Mouse (Mus musculus): ENCODE measurements around the gene Copb2. TPM values are rescaled to one million over a fixed set of nuclear protein-coding genes. Genes with fewer than 3 reads are reported as not detected.

The Copb2 gene
- polyA plus RNA-seq (2016; fragmentation: Nextera tagmentation; extraction: Ambion mirVana): 157 TPM in 2 replicates

- under 1% methylated on average over 76 of the region's 76 CpGs for WGBS
- Histone ChIP-seq H3K9me3 (no peaks in the 10 kb centered on the region), H3K27ac (peak within 1 kb of the TSS; percentile 89), H3K4me3 (peak within 1 kb of the TSS; percentile 92), H3K4me1 (peaks cover 19% of the 10 kb centered on the region), H3K27me3 (ENCODE audit: poor library complexity, severe bottlenecking) (no peaks in the 10 kb centered on the region), H3K36me3 (replicated peaks) (peaks cover 7% of the 10 kb centered on the region)
- DNase-seq (ENCODE audit: extremely low spot score, low spot score): peak; percentile 98
These were observed at the start of gene Copb2 for GRCm38 (mm10) chr9:98563137-98564126. Gene Copb2, plus strand, starts transcription at chr9:98563721.

GRCm38 (mm10) chr9:98523872-98524271 lies 39.6 kb upstream of the Copb2 start:
- peaks cover 32% of the 10 kb centered on the region for H3K4me1 ChIP-seq
- 0 out of 2 replicates have a peak overlapping the region, but pooled peaks have one; percentile 15 for H3K27ac ChIP-seq
- WGBS: 72% methylated on average over 2 of the region's 2 CpGs
- DNase-seq (ENCODE audit: extremely low spot score, low spot score): no peak
- H3K4me3 ChIP-seq: no peak overlapping the region
- peaks cover 4% of the 10 kb centered on the region; the same call in 1 of the 2 replicates for H3K9me3 ChIP-seq
- H3K36me3 ChIP-seq (replicated peaks): no peaks in the 10 kb centered on the region
- H3K27me3 ChIP-seq (ENCODE audit: poor library complexity, severe bottlenecking): peaks cover 46% of the 10 kb centered on the region

- Histone ChIP-seq H3K9me3 (peaks cover 4% of the 10 kb centered on the region; the same call in 1 of the 2 replicates), H3K27ac (peak overlapping the region; percentile 54), H3K27me3 (ENCODE audit: poor library complexity, severe bottlenecking) (peaks cover 46% of the 10 kb centered on the region), H3K4me1 (peaks cover 32% of the 10 kb centered on the region), H3K4me3 (peak overlapping the region; percentile 11; the same call in 1 of the 2 replicates), H3K36me3 (replicated peaks) (no peaks in the 10 kb centered on the region)
- WGBS: 36% methylated on average over 7 of the region's 7 CpGs
- peak; percentile 62 for DNase-seq (ENCODE audit: extremely low spot score, low spot score)
These were observed 38.6 kb upstream of the Copb2 start for GRCm38 (mm10) chr9:98524786-98525542.

GRCm38 (mm10) chr9:98525543-98525924 lies 38.0 kb upstream of the Copb2 start:
- DNase-seq (ENCODE audit: extremely low spot score, low spot score): no peak
- 35% methylated on average over 7 of the region's 7 CpGs for WGBS
- peaks cover under 1% of the 10 kb centered on the region; the same call in 1 of the 2 replicates for H3K9me3 ChIP-seq
- no peaks in the 10 kb centered on the region for H3K36me3 ChIP-seq (replicated peaks)
- peaks cover 46% of the 10 kb centered on the region for H3K27me3 ChIP-seq (ENCODE audit: poor library complexity, severe bottlenecking)
- H3K4me1 ChIP-seq: peaks cover 32% of the 10 kb centered on the region
- H3K27ac ChIP-seq: peak overlapping the region; percentile 26; the same call in 1 of the 2 replicates
- peak overlapping the region; percentile 11; the same call in 1 of the 2 replicates for H3K4me3 ChIP-seq

GRCm38 (mm10) chr9:98527226-98527625 lies 36.3 kb upstream of the Copb2 start:
- H3K27me3 ChIP-seq (ENCODE audit: poor library complexity, severe bottlenecking): peaks cover 42% of the 10 kb centered on the region
- H3K36me3 ChIP-seq (replicated peaks): no peaks in the 10 kb centered on the region
- H3K9me3 ChIP-seq: no peaks in the 10 kb centered on the region
- DNase-seq (ENCODE audit: extremely low spot score, low spot score): no peak
- H3K27ac ChIP-seq: no peak overlapping the region
- 87% methylated on average over 7 of the region's 7 CpGs for WGBS
- H3K4me1 ChIP-seq: peaks cover 28% of the 10 kb centered on the region
- H3K4me3 ChIP-seq: no peak overlapping the region

GRCm38 (mm10) chr9:98529776-98530175 lies 33.7 kb upstream of the Copb2 start:
- no peak for DNase-seq (ENCODE audit: extremely low spot score, low spot score)
- WGBS: 87% methylated on average over 4 of the region's 4 CpGs
- H3K27ac ChIP-seq: no peak overlapping the region
- no peak overlapping the region for H3K4me3 ChIP-seq
- no peaks in the 10 kb centered on the region for H3K36me3 ChIP-seq (replicated peaks)
- H3K27me3 ChIP-seq (ENCODE audit: poor library complexity, severe bottlenecking): peaks cover 20% of the 10 kb centered on the region
- peaks cover 16% of the 10 kb centered on the region for H3K4me1 ChIP-seq
- no peaks in the 10 kb centered on the region for H3K9me3 ChIP-seq

GRCm38 (mm10) chr9:98530999-98531398 lies 32.5 kb upstream of the Copb2 start:
- WGBS: 76% methylated on average over 2 of the region's 2 CpGs
- Histone ChIP-seq H3K36me3 (replicated peaks) (no peaks in the 10 kb centered on the region), H3K9me3 (no peaks in the 10 kb centered on the region), H3K4me1 (peaks cover 4% of the 10 kb centered on the region), H3K27ac (no peak overlapping the region), H3K27me3 (ENCODE audit: poor library complexity, severe bottlenecking) (peaks cover 20% of the 10 kb centered on the region), H3K4me3 (no peak overlapping the region)
- DNase-seq (ENCODE audit: extremely low spot score, low spot score): no peak

- Histone ChIP-seq H3K9me3 (no peaks in the 10 kb centered on the region), H3K27ac (no peak overlapping the region), H3K4me1 (peaks cover 10% of the 10 kb centered on the region), H3K4me3 (no peak overlapping the region), H3K27me3 (ENCODE audit: poor library complexity, severe bottlenecking) (peaks cover 9% of the 10 kb centered on the region; the same call in 1 of the 2 replicates), H3K36me3 (replicated peaks) (no peaks in the 10 kb centered on the region)
- DNase-seq (ENCODE audit: extremely low spot score, low spot score): no peak
- WGBS: 81% methylated on average over 4 of the region's 4 CpGs
These were observed 28.7 kb upstream of the Copb2 start for GRCm38 (mm10) chr9:98534675-98535280.

- DNase-seq (ENCODE audit: extremely low spot score, low spot score): no peak
- Histone ChIP-seq H3K4me1 (peaks cover 10% of the 10 kb centered on the region), H3K27me3 (ENCODE audit: poor library complexity, severe bottlenecking) (peaks cover 12% of the 10 kb centered on the region; the same call in 1 of the 2 replicates), H3K4me3 (no peak overlapping the region), H3K9me3 (no peaks in the 10 kb centered on the region), H3K27ac (no peak overlapping the region), H3K36me3 (replicated peaks) (no peaks in the 10 kb centered on the region)
These were observed 27.8 kb upstream of the Copb2 start for GRCm38 (mm10) chr9:98535763-98536162.

- Histone ChIP-seq H3K36me3 (replicated peaks) (no peaks in the 10 kb centered on the region), H3K27me3 (ENCODE audit: poor library complexity, severe bottlenecking) (0 out of 2 replicates have a peak, but pooled peaks cover 12% of the 10 kb centered on the region), H3K4me1 (peaks cover 10% of the 10 kb centered on the region), H3K27ac (no peak overlapping the region), H3K9me3 (no peaks in the 10 kb centered on the region), H3K4me3 (no peak overlapping the region; the same call in 1 of the 2 replicates)
- no peak for DNase-seq (ENCODE audit: extremely low spot score, low spot score)
- 52% methylated on average over 13 of the region's 13 CpGs for WGBS
These were observed 25.4 kb upstream of the Copb2 start for GRCm38 (mm10) chr9:98538017-98538712.

GRCm38 (mm10) chr9:98538713-98539360 lies 24.7 kb upstream of the Copb2 start:
- peak; percentile 65 for DNase-seq (ENCODE audit: extremely low spot score, low spot score)
- Histone ChIP-seq H3K27ac (no peak overlapping the region), H3K36me3 (replicated peaks) (no peaks in the 10 kb centered on the region), H3K27me3 (ENCODE audit: poor library complexity, severe bottlenecking) (0 out of 2 replicates have a peak, but pooled peaks cover 12% of the 10 kb centered on the region), H3K4me3 (no peak overlapping the region; the same call in 1 of the 2 replicates), H3K9me3 (no peaks in the 10 kb centered on the region), H3K4me1 (peaks cover 10% of the 10 kb centered on the region)
- WGBS: 7% methylated on average over 13 of the region's 13 CpGs
